Mouse (Mus musculus) erythroblast, embryonic 14.5 days (primary cell): ENCODE data around the gene Entpd7.

ENCODE experiments used
- GATA1 ChIP-seq: IDR thresholded peaks from 2 replicates; pipeline ENCODE4 v1.6.1; 2012; ENCODE audit warnings: low read length, inconsistent platforms, mixed read lengths
- TAL1 ChIP-seq: IDR thresholded peaks from 3 replicates; pipeline ENCODE4 v1.6.1; 2012; ENCODE audit warnings: low read length, inconsistent platforms, mixed read lengths

DNA sequence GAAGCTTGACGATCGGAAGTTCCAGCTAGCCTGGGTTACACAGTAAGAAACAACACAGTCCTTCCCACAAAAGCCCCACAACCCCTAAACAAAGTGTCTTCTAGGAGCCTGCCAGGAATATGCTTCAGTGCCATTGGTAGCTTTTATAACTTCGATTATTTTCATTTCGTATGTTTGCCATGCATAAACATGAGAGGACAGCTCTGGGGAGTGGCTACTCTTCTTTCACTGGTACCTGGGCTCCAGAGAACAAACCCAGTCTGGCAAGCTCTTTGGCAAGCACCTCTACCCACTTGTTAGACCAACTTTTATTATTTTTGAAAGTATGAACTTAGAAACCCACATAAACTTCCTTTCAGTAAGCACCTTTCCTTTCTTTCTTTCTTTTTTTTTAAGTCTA is 87.1 kb downstream of the Entpd7 start:
- TF ChIP-seq GATA1, result no peak
- TF ChIP-seq TAL1, result no peak
